Mouse (Mus musculus) G1E-ER4 (cell line): ENCODE results near the gene Wapl. TPM values are rescaled to one million over a fixed set of nuclear protein-coding genes. Genes with fewer than 3 reads are reported as not detected.
A peak's percentile ranks its signal among the peaks of the same experiment; 100 is the strongest.

Experiments used
- GATA1 ChIP-seq: IDR thresholded peaks from one replicate; pipeline ENCODE4 v1.8.0; 2012; ENCODE audit warnings: low read length, inconsistent platforms
- polyA plus RNA-seq: library from polyadenylated mRNA; stranded (reverse); fragments of >175 nt; gene quantifications from 2 replicates; pipeline ENCODE4 v1.2.3, GENCODE M21; 2012

Gene Wapl
- polyA plus RNA-seq, 1 experiment = 33.9 TPM

DNA sequence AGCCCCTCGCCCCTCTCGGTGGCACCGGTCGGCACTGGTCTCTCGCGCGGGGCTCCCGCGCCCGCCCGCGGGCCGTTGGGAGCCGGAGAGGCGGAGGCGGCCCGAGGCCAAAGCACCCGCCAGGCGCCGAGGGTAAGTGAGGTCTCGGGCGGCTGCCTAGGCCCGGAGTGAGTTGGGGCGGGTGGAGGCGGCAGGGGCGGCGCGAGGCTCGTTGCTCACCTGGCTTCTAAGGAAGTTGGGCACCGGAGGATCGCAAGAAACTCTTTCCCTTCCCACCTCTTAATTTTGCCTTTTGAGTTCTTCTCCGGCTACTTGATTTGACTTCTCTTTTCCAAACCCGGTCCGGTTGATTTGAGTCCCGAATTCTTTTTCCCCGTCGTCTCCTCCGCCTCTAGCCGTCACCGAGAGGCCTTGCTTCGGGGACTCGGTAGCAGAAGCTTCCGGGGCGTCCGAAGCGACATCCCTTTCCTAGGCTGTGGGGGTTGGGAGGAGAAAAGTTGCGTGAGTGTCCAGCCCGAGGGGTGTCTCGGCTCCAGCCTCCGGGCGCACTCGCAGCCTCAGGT, 582 bp downstream of the Wapl start:
- no peak for TF ChIP-seq GATA1

DNA sequence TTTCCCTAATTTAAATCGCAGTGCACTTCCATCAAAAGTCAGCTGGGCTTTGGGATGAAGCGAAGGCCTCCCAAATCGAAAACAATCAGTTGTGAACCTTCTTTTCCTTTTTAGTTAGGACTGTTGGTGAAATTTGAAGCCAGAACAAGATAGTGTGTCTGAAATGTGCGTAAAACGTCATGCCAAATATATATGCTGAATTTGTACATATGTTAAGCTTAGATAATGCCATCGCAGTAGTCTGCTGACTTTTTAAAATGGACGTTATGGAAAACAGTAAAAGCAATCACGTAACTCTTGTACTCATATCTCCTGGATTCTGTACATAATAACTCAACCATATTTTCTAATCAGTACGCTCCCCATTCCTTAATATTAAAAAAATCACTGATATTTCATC, 1.2 kb downstream of the Wapl start:
- TF ChIP-seq GATA1 = no peak

DNA sequence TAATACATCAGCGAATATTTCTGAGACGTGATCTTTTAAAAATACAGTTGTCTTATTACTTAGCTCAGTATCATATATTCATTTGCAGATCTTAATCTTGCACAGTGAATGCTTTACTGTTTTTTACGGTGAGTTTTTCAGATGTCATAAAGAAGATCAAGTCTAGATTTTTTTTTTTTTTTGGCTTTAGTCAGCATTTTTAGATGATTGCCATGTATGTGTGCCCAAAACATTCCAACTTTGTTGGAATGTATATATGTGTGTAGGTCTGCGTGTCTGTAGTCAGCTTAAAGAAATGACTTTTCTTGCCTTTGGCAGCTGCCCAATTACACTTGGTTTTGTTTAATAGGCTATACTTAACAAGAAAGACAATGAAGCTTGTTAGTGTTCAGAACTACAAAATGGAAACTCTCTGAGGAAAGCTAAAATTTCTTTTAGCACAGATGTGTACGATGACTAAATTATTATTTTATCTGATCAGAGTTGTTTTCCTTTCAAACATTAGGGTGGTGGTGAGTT, 1.7 kb downstream of the Wapl start:
- TF ChIP-seq GATA1 = no peak

DNA sequence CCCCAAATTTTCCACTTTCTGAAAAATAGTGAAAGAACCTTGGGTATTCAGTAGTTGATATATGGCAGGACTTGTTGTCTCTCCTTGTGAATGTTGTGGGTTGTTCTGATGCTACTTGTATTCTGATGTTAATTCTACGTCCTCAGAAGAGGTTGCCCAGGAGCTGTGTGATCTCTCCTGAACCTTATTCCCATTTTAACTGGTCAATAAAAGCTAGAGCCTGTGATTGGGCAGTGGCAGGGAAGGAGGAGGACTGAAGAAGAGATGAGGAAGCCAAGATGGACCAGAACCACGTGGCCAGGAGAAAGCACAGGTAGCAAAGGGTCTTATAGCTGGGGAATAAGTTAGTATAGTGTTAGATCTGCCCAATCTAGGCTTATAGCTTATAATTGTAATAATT, 7.1 kb downstream of the Wapl start:
- no peak for TF ChIP-seq GATA1

DNA sequence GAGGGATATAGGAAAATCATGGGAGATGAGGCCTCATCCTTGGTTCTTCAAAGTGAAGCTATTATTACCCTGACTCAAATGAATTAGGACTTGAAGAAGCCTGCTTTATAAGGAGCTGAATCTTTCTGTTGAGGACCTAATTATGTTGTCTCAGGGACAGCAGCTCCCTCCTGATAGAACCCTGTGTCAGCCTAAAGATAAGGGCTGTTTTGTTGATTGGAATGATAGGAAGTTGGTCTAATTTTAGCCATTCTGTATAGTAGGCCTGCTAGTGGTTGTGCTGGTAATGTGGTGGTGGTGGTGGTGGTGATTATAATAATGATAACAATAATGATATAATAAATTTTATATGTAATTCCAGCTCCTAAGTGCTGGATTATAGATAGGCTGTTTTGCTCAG, 11.3 kb downstream of the Wapl start:
- peak; percentile 43 for TF ChIP-seq GATA1

GRCm38 (mm10) chr14:34693970-34694369, 20.2 kb downstream of the Wapl start:
- TF ChIP-seq GATA1 = no peak

GRCm38 (mm10) chr14:34697376-34697775, 23.6 kb downstream of the Wapl start:
- TF ChIP-seq GATA1 = no peak

DNA sequence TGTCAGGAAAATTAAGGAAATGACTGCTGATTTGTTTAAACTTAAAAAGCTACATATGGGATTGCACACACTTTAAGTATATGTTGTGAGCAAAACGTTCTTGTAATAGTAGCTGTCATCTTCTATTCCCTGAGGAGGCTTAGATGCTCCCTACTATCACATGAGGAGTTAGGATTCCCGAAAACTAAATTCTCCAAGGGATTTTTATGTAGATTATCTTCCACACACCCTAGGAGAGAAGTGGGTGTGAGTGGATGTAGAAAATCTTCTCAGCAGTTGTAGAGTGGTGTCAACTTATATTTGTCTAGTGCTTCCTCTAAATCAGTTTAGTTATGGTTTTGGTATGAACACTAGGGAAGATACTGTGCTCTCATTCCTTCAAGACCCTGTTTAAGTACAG, 36.5 kb downstream of the Wapl start:
- TF ChIP-seq GATA1 = no peak

DNA sequence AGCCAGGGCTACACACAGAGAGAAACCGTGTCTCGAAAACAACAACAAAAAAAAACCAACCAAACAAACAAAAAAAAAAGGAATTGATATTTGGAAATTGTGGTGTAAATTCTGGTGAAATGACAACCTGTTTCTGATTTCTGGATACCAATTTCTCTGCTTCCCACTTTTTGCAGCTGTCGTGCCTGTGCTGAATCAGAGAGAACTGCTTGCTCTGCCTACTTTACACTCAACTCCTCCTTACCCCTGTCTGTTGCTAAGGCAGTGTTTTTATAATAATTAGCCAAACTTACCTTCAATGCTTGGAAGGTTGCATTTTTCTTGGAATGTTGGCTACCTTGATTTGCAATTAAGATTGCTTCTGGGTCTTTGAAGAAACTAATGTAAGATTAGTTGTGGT, 38.3 kb downstream of the Wapl start:
- TF ChIP-seq GATA1 = no peak

DNA sequence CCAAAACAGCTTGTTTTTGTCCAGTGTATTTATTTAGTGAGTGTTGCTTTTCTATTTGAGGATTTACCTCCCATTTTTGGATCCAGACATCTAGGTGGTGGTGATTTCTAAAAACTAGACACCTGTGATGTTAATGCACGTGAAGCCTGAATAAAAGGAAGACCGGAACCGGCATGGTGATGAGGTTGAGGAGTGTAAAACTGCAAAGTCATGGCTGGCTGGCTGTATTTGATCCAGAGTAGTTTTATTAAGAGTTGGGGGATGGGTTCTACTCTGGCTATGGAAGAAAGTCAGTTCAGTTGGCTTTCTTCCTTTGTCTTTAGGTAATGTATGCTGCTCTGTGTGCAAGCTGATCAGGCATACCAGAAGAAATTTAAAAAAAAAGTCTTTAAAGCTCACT, 39.1 kb downstream of the Wapl start:
- no peak for TF ChIP-seq GATA1

DNA sequence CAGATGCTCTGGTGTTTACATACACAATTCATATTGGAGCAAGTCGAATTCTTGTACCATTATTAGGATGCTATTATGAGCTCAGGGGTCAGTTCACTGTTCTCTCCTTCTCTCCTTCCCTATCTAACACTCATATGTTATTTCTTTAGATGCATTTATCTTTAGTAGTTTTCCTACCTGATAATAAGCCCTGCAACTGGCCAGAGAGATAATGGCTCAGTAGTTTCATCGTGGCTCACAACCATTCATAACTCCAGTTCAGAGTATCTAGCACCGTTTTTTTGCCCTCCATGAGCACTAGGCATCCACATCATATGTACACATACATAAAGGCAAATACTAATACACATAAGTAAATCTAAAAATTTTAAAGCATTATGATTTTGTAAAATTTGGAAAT, 44.4 kb downstream of the Wapl start:
- no peak for TF ChIP-seq GATA1

DNA sequence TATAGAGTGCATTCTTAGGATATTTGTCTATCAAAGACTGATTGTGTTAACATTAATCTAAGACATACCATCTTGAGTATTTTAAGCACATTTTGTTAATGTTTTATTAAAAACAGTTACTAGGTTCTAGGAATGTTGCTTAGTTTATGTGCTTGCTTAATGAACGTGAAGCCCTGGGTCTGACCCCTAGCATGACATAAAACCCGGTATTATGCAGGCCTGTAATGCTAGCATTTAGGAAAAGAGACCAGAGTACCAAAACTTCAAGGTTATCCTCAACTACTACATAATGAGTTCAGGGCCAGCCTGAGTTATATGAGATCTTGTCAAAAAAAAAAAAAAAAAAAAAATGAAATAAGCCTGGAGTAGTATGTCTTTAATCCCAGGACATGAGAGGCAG, 54.0 kb downstream of the Wapl start:
- no peak for TF ChIP-seq GATA1

DNA sequence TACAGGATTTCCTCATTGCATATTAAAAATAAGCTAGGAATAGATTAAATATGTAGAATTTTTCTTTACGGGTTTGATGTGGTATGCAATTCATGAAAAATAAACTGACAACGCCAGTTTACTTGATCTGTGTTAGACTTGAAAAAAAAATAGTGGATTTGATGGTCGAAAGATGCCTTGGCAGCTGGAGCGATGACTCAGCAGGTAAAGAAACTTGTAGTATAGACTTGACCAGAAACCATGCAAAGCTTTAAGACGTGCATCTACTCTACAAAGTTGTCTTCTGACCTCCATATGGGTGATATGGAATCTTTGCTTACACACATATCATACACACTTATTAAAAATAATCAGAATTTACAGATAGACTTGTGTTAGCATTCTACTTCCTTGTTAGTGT, 61.7 kb downstream of the Wapl start:
- no peak for TF ChIP-seq GATA1

DNA sequence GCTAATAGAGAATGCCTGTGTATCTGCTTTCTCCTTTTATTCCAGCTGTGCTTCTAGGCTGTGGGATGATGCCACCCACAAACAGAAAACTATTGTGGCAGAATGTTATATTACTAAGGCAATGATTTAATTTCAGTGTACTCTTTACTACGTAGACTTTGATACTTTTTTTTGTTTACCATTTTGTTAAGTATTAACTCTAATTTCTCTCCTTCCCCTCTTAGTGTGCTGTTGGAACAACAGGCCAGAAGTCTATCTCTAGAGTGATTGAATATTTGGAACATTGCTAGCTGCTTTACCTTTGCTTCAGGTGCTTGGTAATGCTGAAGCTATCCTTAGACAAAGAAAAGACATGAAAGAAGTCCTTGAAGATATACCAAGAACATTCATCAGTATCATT, 71.7 kb downstream of the Wapl start:
- TF ChIP-seq GATA1 = no peak

GRCm38 (mm10) chr14:34755731-34756130, 82.0 kb downstream of the Wapl start:
- TF ChIP-seq GATA1 = no peak

- no peak for TF ChIP-seq GATA1
Observed at GRCm38 (mm10) chr14:34759938-34760337, 86.2 kb downstream of the Wapl start.

DNA sequence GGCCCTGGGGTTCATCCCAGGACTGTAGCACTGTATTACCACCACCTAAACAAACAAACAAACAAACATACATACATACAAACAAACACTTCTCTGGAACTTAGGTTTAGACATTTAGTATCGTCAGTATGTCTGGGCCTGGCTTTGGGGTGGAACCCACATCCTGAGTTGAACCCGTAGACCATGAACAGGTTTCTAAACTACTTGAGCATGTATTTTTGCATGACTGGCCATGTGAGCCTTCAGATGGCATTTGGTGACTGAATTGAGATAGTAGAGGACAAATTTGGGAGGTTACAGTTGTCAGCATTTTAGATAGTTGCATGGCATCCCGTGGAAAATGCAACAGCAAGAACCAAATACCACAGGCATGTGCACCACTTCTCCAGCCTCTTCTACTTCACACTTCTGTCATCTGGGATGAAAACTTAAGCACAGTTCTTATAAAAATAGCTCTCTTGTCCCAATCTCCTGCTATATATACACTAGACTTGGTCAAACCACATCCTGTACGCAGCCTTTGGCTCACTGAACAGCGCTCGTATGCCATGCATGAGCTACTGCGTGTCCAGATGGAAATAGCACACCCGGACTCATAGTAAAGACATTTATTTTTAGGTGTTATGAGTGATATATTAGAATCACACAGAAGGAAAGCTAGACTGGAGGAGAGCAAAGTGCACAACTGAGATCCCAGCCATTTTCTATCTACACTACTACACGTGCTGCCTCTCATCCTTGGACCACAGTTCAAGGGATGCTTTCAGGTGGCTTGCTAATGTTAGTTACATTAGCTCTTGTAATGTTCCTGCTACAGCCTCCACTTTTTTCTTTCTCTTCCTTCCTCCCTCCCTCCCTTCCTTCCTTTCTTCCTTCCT, 87.6 kb downstream of the Wapl start:
- TF ChIP-seq GATA1 = no peak
